Mouse (Mus musculus) spleen, adult 2 months (tissue): ENCODE measurements around the gene Otof. TPM values are rescaled to one million over a fixed set of nuclear protein-coding genes. Genes with fewer than 3 reads are reported as not detected.

Experiments used
- DNase-seq, 2 experiments: peaks; one replicate each; pipeline versions ENCODE4 v3.0.0 to v3.0.0-alpha.2; 2012 to 2021; ENCODE audit warnings: low spot score in 2 of 2, low read depth in 1 of 2
- H3K27ac ChIP-seq: fragments of 200-500 bp; 2 replicates; pipeline ENCODE4 v1.5.1; 2012; ENCODE audit warnings: low read length, inconsistent platforms; ENCODE audit not compliant: insufficient read depth
- H3K27me3 ChIP-seq: fragments of 200-500 bp; 2 replicates; pipeline ENCODE4 v1.6.1; 2012; ENCODE audit warnings: mild to moderate bottlenecking, moderate library complexity, low read length, inconsistent platforms; ENCODE audit not compliant: control insufficient read depth, insufficient read depth
- H3K36me3 ChIP-seq: fragments of 200-500 bp; 2 replicates; pipeline ENCODE4 v1.6.1; 2012; ENCODE audit warnings: mild to moderate bottlenecking, low read length, inconsistent platforms; ENCODE audit not compliant: control insufficient read depth, insufficient read depth
- H3K4me1 ChIP-seq: fragments of 200-500 bp; 2 replicates; pipeline ENCODE4 v1.6.1; 2011; ENCODE audit warnings: inconsistent platforms; ENCODE audit not compliant: control insufficient read depth, insufficient read depth, insufficient read length
- H3K4me3 ChIP-seq: fragments of 200-500 bp; 2 replicates; pipeline ENCODE4 v1.5.1; 2011; ENCODE audit warnings: mild to moderate bottlenecking, inconsistent platforms; ENCODE audit not compliant: insufficient read depth, insufficient read length; ENCODE audit errors: extremely low read depth
- CTCF ChIP-seq: fragments of 200-500 bp; IDR thresholded peaks from 2 replicates; pipeline ENCODE4 v1.5.1; 2011; ENCODE audit warnings: mild to moderate bottlenecking, inconsistent platforms; ENCODE audit not compliant: insufficient read depth, insufficient read length, insufficient replicate concordance; ENCODE audit errors: extremely low read depth
- POLR2A ChIP-seq: fragments of 200-500 bp; IDR thresholded peaks from 2 replicates; pipeline ENCODE4 v1.6.1; 2011; ENCODE audit warnings: low read depth, low read length, inconsistent platforms
- WGBS: fragments of 180-500 bp; shearing (Covaris S2); methylation state at CpG from one replicate; pipeline ENCODE4 v1.1.7; 2018; 5-methylcytosine and 5-hydroxymethylcytosine counted together
- polyA plus RNA-seq: library from polyadenylated mRNA; depleted of rRNA; stranded (reverse); fragments of >200 nt; gene quantifications from 2 replicates; pipeline ENCODE4 v1.2.3, GENCODE M21; 2012

The Otof gene
- polyA plus RNA-seq, 1 experiment, result 0.05 TPM

DNA sequence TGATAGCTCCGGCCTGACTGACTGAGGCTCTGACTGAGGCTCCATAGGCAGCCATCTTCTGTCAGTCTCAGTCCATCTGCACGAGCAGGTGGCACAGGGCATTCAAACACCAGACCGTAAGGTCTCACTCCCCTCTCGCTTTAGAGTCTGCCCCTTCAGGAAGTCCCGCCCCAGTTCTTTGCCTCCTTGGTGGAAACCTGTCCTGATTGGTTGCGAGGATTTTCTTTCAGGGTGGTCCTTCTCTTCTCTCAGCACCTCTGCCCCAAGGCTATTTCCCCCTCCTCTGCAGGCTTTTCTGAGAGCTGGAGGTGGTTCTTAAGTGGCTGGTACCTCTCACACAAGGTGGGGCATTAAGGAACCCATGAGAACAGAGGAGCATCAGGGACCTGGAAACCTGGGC is 8.7 kb upstream of the Otof start:
- no peak for DNase-seq
- 56% methylated on average over 6 of the region's 6 CpGs for WGBS
- Histone ChIP-seq H3K36me3 (no peaks in the 10 kb centered on the region), H3K27ac (no peak overlapping the region), H3K27me3 (no peaks in the 10 kb centered on the region; the same call in 1 of the 2 replicates), H3K4me1 (no peaks in the 10 kb centered on the region), H3K4me3 (no peak overlapping the region)
- TF ChIP-seq CTCF, result no peak
- TF ChIP-seq POLR2A, result no peak

DNA sequence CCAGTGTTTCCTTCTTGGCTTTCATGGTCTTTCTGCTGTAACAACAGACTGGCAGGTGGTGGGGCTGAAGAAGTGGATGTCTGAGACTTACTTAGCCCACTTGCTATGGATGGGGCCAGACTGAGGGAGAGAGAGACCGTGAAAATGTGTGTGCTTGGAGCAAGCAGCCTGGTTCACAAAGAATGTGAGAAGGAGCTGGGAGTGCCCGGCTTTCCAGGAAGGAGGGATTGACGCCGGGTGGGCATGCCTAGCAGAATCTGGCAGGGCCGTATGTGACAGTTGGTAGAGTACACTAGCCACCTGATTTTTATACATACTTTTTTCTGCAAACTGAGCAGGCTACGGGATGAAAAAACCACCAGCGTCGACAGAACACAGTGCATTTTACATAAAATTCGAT is 4.6 kb upstream of the Otof start:
- Histone ChIP-seq H3K4me3 (no peak overlapping the region), H3K27ac (no peak overlapping the region), H3K4me1 (no peaks in the 10 kb centered on the region), H3K27me3 (no peaks in the 10 kb centered on the region; the same call in 1 of the 2 replicates), H3K36me3 (no peaks in the 10 kb centered on the region)
- TF ChIP-seq POLR2A (no peak), CTCF (no peak)
- 47% methylated on average over 9 of the region's 9 CpGs for WGBS
- no peak for DNase-seq

DNA sequence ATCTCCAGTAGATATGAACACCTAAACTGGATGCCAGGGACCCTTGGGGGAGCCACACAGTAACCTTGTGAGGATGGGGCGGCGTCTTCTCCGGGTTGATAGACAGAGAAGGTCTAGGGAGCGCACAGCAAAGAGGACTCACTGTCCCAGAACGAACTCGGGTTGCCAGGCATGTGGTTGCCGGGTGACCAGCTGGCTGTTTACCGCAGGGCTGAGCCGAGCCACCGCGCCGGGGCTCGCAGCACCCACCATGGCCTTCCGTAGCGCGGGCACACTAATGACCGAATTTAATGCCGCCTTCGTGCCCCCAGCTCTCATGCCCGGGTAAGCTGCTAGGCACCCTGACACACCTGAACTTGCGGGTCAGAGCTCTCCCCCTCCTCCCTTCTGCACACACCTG is 4.1 kb upstream of the Otof start, which contains the start of gene 1700001C02Rik:
TSS of gene 1700001C02Rik (plus strand) at position 187 of the 400 bp plus-strand sequence.
- H3K27ac ChIP-seq, result no peak within 1 kb of the TSS
- TF ChIP-seq CTCF (no peak), POLR2A (no peak)
- H3K4me1 ChIP-seq, result no peaks in the 10 kb centered on the region
- WGBS, result 21% methylated on average over 21 of the region's 21 CpGs
- H3K4me3 ChIP-seq, result no peak within 1 kb of the TSS
- no peaks in the 10 kb centered on the region for H3K36me3 ChIP-seq
- H3K27me3 ChIP-seq, result no peaks in the 10 kb centered on the region; the same call in 1 of the 2 replicates
- no peak for DNase-seq

DNA sequence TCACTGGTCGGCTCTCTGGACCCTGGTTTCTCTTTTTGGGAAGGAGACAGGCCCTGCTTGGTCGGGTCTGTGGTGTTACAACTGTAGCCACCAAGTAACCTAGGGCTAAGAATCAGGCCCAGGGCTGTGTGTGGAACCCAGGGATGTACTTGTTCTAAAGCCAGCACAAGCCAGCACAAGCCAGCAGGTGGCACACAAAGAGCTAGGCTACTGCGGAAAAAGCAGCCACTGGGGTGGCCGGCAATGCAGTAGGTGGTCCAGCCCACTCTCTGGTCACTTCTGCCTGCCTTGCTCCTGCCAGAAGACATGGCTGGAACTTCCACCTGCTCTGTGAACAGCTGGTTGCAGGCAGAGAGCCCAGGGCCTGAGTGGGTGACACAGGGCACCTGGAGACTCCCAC is 1.6 kb downstream of the Otof start:
- DNase-seq, result no peak
- Histone ChIP-seq H3K36me3 (no peaks in the 10 kb centered on the region), H3K27me3 (no peaks in the 10 kb centered on the region; the same call in 1 of the 2 replicates), H3K4me1 (no peaks in the 10 kb centered on the region), H3K27ac (no peak overlapping the region), H3K4me3 (no peak overlapping the region)
- TF ChIP-seq POLR2A, result no peak
- no peak for TF ChIP-seq CTCF
- WGBS, result 55% methylated on average over 4 of the region's 4 CpGs

DNA sequence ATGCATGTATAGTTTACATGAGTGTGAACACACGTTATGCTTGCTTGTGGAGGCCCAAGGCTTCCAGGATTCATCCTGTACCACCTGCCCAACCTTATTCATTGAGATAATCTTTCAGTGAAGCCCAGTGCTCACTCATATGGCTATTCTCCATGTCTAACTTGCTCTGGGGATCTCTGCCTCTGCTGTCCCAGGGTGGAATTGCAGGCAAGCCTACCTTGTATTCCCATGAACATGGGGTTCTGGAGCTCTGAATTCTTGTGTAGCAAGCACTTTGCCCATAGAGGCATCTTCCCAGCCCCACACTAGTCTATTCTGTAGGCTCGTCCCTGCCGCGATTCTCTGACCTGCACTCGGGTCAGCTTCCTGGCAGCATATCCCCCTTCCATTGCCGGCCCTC is 5.7 kb downstream of the Otof start:
- no peak overlapping the region for H3K27ac ChIP-seq
- TF ChIP-seq POLR2A, result no peak
- 67% methylated on average over 6 of the region's 6 CpGs for WGBS
- no peak overlapping the region for H3K4me3 ChIP-seq
- no peaks in the 10 kb centered on the region for H3K36me3 ChIP-seq
- no peaks in the 10 kb centered on the region for H3K4me1 ChIP-seq
- H3K27me3 ChIP-seq, result no peaks in the 10 kb centered on the region
- no peak for DNase-seq

DNA sequence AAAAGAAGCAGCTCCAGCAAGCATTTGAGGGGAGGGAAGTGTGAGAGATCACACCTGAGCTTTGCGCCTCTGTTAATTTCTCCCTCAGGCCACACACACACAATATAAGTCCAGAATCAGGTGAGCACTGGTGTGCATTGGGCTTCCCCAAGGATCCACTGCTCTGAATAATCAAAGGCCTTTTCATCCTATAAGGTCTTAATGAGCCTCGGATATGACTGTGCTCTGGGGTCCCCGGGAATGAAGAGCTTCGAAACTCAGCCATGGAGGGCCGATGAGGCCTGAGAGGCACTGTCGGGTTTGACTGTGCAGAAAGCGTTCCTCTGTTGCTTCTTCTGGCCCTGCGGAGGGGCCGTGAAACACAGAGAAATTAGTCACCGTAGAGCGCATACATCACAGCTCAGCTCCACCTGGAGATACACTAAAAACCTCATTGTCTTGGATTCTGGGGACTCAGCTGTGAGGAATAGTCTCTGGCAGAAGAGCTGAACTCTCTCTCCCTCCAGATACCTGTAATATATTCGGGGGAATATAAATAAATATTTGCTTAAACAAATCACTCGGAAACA is 17.3 kb downstream of the Otof start:
- Histone ChIP-seq H3K36me3 (no peaks in the 10 kb centered on the region), H3K4me3 (no peak overlapping the region), H3K27me3 (no peaks in the 10 kb centered on the region), H3K27ac (no peak overlapping the region), H3K4me1 (no peaks in the 10 kb centered on the region)
- DNase-seq, result no peak
- 91% methylated on average over 13 of the region's 13 CpGs for WGBS
- no peak for TF ChIP-seq POLR2A
- TF ChIP-seq CTCF, result no peak

DNA sequence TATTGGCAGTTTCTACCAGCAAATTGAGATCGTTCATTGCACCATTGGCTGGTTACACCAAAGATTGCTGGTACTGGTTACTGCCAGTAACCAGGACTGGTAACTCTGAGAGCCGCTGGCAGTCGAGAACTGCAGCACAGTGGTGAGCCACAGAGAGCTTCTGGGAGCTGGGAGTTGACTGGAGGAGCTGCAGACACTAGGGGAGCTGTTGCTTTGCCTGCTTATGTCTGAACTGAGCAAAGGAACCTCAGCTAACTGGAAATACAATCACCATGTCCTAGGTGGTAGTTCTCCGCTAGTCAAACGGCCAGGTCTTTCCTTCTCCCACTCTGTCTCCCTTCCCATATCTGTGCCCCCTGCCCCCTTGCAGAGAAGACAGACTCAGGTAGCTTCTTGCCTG is 19.5 kb downstream of the Otof start:
- TF ChIP-seq POLR2A, result no peak
- TF ChIP-seq CTCF, result no peak
- Histone ChIP-seq H3K27me3 (no peaks in the 10 kb centered on the region), H3K4me1 (no peaks in the 10 kb centered on the region), H3K36me3 (no peaks in the 10 kb centered on the region), H3K4me3 (no peak overlapping the region), H3K27ac (no peak overlapping the region)
- WGBS, result 61% methylated on average over 5 of the region's 5 CpGs
- no peak for DNase-seq
